Mouse (Mus musculus) embryonic facial prominence, embryonic 11.5 days (tissue): ENCODE results near the gene Gje1. TPM values are rescaled to one million over a fixed set of nuclear protein-coding genes. Genes with fewer than 3 reads are reported as not detected.

ENCODE experiments used
- ATAC-seq: fragments of 200-750 bp; cut with Nextera tagmentation; replicated peaks from 2 replicates; pipeline ENCODE4 v1.8.0; 2017; ENCODE audit warnings: low read depth; ENCODE audit not compliant: insufficient number of reproducible peaks, low FRiP score, low TSS enrichment
- DNase-seq: peaks from one replicate; pipeline ENCODE4 v3.0.0-alpha.2; 2015; ENCODE audit warnings: low spot score
- H3K27ac ChIP-seq: fragments of 300-500 bp; sonication (generic); replicated peaks from 2 replicates; pipeline ENCODE4 v1.5.1; 2014; ENCODE audit warnings: mild to moderate bottlenecking, low read depth, low read length, control low read depth
- H3K27me3 ChIP-seq: fragments of 300-500 bp; sonication (generic); 2 replicates; pipeline ENCODE4 v1.6.1; 2014; ENCODE audit warnings: mild to moderate bottlenecking, low read length, moderate library complexity, mixed read lengths; ENCODE audit not compliant: control insufficient read depth, insufficient read depth
- H3K36me3 ChIP-seq: fragments of 300-500 bp; sonication (generic); replicated peaks from 2 replicates; pipeline ENCODE4 v1.6.1; 2014; ENCODE audit warnings: low read depth, mild to moderate bottlenecking, low read length, moderate library complexity, mixed read lengths; ENCODE audit not compliant: control insufficient read depth, insufficient read depth
- H3K4me1 ChIP-seq: fragments of 300-500 bp; sonication (generic); 2 replicates; pipeline ENCODE4 v1.6.1; 2014; ENCODE audit warnings: low read length, mixed read lengths; ENCODE audit not compliant: control insufficient read depth, insufficient read depth
- H3K4me2 ChIP-seq: fragments of 300-500 bp; sonication (generic); 2 replicates; pipeline ENCODE4 v1.6.1; 2014; ENCODE audit warnings: low read depth, mild to moderate bottlenecking, control low read depth, low read length, moderate library complexity
- H3K4me3 ChIP-seq: fragments of 300-500 bp; sonication (generic); 2 replicates; pipeline ENCODE4 v1.5.1; 2014; ENCODE audit warnings: low read depth, low read length, control low read depth
- H3K9ac ChIP-seq: fragments of 300-500 bp; sonication (generic); replicated peaks from 2 replicates; pipeline ENCODE4 v1.6.1; 2014; ENCODE audit warnings: mild to moderate bottlenecking, control low read depth, low read length
- H3K9me3 ChIP-seq: fragments of 300-500 bp; sonication (generic); replicated peaks from 2 replicates; pipeline ENCODE4 v1.6.1; 2016; ENCODE audit warnings: mild to moderate bottlenecking, low read length, inconsistent platforms, mixed read lengths; ENCODE audit not compliant: control insufficient read depth
- WGBS: fragments of 180-500 bp; shearing (Covaris S2); extraction: QIAGEN DNeasy Blood & Tissue Kit; methylation state at CpG from one replicate; pipeline ENCODE4 v1.1.7; 2014; 5-methylcytosine and 5-hydroxymethylcytosine counted together
- polyA plus RNA-seq: library from polyadenylated mRNA; unstranded; fragments of >200 nt; fragmentation: Nextera tagmentation; extraction: Ambion mirVana; gene quantifications from 2 replicates; pipeline ENCODE4 v1.2.1, GENCODE M21; 2014

Gje1 gene
- polyA plus RNA-seq, 1 experiment from 2014 or later: 0.18 TPM

GRCm38 (mm10) chr10:14703239-14703638 is 14.8 kb downstream of the Gje1 start:
- Histone ChIP-seq H3K27ac (no peak overlapping the region), H3K9ac (no peak overlapping the region), H3K9me3 (no peaks in the 10 kb centered on the region), H3K27me3 (no peaks in the 10 kb centered on the region), H3K4me2 (no peak overlapping the region), H3K4me3 (no peak overlapping the region), H3K4me1 (no peaks in the 10 kb centered on the region), H3K36me3 (no peaks in the 10 kb centered on the region)
- no peak for ATAC-seq
- 68% methylated on average over 1 of the region's 1 CpGs for WGBS
- no peak for DNase-seq

- 82% methylated on average over 3 of the region's 3 CpGs for WGBS
Measured at GRCm38 (mm10) chr10:14690349-14690748, 27.7 kb downstream of the Gje1 start.

GRCm38 (mm10) chr10:14688785-14689442 is 29.1 kb downstream of the Gje1 start:
- Histone ChIP-seq H3K4me1 (no peaks in the 10 kb centered on the region), H3K9me3 (no peaks in the 10 kb centered on the region), H3K27ac (no peak overlapping the region), H3K4me3 (no peak overlapping the region), H3K36me3 (no peaks in the 10 kb centered on the region), H3K4me2 (no peak overlapping the region), H3K9ac (no peak overlapping the region), H3K27me3 (no peaks in the 10 kb centered on the region)
- 95% methylated on average over 6 of the region's 6 CpGs for WGBS
- ATAC-seq: no peak
- no peak for DNase-seq

More at GRCm38 (mm10) chr10:14690349-14690748, 27.7 kb downstream of the Gje1 start:
- no peak for ATAC-seq
- no peaks in the 10 kb centered on the region for H3K27me3 ChIP-seq
- H3K4me1 ChIP-seq: no peaks in the 10 kb centered on the region
- H3K36me3 ChIP-seq: no peaks in the 10 kb centered on the region
- H3K27ac ChIP-seq: no peak overlapping the region
- no peak for DNase-seq
- H3K4me2 ChIP-seq: no peak overlapping the region
- H3K9me3 ChIP-seq: no peaks in the 10 kb centered on the region
- no peak overlapping the region for H3K4me3 ChIP-seq
- H3K9ac ChIP-seq: no peak overlapping the region

GRCm38 (mm10) chr10:14685663-14686062 is 32.4 kb downstream of the Gje1 start:
- no peak for DNase-seq
- no peaks in the 10 kb centered on the region for H3K27me3 ChIP-seq
- H3K36me3 ChIP-seq: no peaks in the 10 kb centered on the region
- H3K9ac ChIP-seq: no peak overlapping the region
- H3K9me3 ChIP-seq: no peaks in the 10 kb centered on the region
- H3K27ac ChIP-seq: no peak overlapping the region
- H3K4me1 ChIP-seq: no peaks in the 10 kb centered on the region
- WGBS: 95% methylated on average over 1 of the region's 1 CpGs
- no peak for ATAC-seq
- H3K4me3 ChIP-seq: no peak overlapping the region
- H3K4me2 ChIP-seq: no peak overlapping the region

GRCm38 (mm10) chr10:14666147-14666546 is 51.9 kb downstream of the Gje1 start:
- Histone ChIP-seq H3K9ac (no peak overlapping the region), H3K27me3 (no peaks in the 10 kb centered on the region), H3K9me3 (no peaks in the 10 kb centered on the region), H3K4me1 (no peaks in the 10 kb centered on the region), H3K4me2 (no peak overlapping the region), H3K27ac (no peak overlapping the region), H3K4me3 (no peak overlapping the region), H3K36me3 (no peaks in the 10 kb centered on the region; the same call in 1 of the 2 replicates)
- ATAC-seq: no peak
- WGBS: 100% methylated on average over 2 of the region's 2 CpGs
- no peak for DNase-seq

Other genes with a start within 250 kb of the Gje1 start
- gene Adgrg6, start 172.6 kb downstream of the Gje1 start, polyA plus RNA-seq: 1.4 and 3.5 TPM in 2 replicates
- 138 and 140 TPM in 2 replicates for gene Vta1, start 12.7 kb downstream of the Gje1 start, polyA plus RNA-seq
- gene Nmbr, start 12.6 kb downstream of the Gje1 start, polyA plus RNA-seq: 0.52 and 0.59 TPM in 2 replicates